Mouse (Mus musculus) layer of hippocampus, postnatal 25 days (tissue): ENCODE measurements around the gene Dupd1. TPM values are rescaled to one million over a fixed set of nuclear protein-coding genes. Genes with fewer than 3 reads are reported as not detected.

ENCODE experiments used
- DNase-seq, 2 experiments: peaks; one replicate each; pipeline ENCODE4 v3.0.0; 2022; ENCODE audit warnings: mixed read lengths in 2 of 2, low spot score in 1 of 2; ENCODE audit errors: extremely low spot score in 1 of 2
- total RNA-seq, 2 experiments: library from RNA; stranded (reverse); gene quantifications; 2 replicates each; pipeline ENCODE4 v1.2.3; 2021

Gene Dupd1
- total RNA-seq, 2 experiments from 2014 or later, result 0.39 to 1.2 TPM

DNA sequence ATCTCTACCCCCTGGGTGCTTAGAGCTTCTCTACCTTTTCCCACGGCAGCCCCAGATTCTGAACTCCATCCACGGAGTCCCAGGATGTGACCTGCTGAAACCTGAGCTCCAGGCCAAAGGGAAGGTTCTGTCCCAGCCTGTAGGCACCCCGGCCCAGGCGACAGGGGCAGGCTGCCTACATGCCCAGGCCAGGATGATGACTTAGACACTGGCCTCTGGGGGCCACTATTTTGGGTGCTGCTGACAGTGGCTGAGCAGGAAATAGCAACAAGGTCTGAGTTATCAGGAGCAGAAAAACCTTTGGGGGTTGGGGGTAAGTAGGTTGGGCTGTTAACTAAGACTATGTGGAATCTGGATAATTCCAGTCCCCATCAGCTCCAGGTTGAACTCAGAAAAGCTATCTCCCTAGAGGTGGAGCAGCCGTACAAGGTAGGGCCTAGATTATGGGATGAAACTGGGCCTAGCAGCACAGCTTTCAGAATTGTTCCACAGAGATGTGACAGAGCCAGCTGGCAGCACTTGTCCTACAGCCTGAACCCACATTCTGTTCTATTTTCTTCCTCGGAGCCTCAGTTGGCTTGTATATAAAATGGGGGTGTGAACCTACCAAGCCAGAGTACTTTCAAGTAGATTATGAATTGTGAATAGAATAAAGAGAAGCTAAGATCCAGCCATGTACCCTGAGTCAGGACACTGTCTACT, 14.8 kb upstream of the Dupd1 start:
- DNase-seq, result no peak

DNA sequence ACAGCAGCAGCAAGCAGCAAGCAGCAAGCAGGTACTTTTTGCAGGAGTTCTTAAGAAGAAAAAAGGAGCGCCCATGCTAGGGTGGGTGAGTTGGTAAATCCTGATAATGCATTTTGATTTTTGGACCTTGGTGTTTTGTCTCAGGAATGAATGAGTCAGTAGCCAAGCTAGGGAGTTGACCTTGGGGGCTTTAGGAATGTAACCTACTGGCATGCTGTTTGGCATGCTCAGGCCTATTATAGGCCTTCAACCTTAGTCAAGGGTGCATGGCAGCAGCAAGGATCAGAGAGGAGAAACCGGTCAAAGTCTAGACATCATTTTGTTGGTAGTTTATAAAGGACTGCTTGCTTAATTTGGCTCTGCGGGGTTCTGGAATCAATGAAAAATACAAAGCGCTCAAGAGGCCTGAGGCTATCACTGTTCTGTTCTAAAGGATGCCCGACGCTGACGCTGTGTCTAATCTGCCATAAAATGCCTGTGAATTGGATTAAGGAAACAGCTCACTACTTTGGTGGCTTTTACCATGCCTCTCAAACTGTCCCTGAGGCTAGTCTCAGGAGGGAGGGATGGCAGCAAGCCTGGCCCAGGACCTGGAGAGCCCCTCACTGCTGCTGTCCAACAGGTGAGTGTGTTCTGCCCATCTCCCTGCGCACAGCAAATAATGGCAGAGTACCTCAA, 7.8 kb upstream of the Dupd1 start:
- no peak for DNase-seq

- no peak for DNase-seq
These were observed 6.2 kb upstream of the Dupd1 start for GRCm38 (mm10) chr14:21720430-21721205.

- DNase-seq, result no peak
These were observed 5.4 kb upstream of the Dupd1 start for GRCm38 (mm10) chr14:21719646-21720383.

DNA sequence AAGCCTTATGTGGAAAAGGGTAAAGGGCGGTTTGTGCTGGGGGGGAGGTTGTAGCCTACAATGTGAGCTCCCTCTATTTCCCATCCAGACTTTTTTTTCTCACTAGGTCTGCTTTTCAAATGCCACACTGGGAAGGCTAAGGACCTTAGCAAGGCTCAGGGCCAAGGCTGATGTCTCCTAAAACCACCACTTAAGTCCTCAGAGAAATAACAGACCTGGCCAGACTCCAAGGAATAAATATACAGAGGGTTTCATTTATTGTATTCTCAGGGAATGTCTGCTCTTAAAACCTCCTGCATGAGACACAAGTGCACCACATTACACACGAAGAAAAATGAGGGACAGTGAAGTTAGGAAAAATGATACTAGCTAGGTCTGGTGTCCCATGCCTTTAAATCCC, 3.1 kb downstream of the Dupd1 start:
- DNase-seq, result no peak

- no peak for DNase-seq
These were observed 4.8 kb downstream of the Dupd1 start for GRCm38 (mm10) chr14:21709545-21709944.

DNA sequence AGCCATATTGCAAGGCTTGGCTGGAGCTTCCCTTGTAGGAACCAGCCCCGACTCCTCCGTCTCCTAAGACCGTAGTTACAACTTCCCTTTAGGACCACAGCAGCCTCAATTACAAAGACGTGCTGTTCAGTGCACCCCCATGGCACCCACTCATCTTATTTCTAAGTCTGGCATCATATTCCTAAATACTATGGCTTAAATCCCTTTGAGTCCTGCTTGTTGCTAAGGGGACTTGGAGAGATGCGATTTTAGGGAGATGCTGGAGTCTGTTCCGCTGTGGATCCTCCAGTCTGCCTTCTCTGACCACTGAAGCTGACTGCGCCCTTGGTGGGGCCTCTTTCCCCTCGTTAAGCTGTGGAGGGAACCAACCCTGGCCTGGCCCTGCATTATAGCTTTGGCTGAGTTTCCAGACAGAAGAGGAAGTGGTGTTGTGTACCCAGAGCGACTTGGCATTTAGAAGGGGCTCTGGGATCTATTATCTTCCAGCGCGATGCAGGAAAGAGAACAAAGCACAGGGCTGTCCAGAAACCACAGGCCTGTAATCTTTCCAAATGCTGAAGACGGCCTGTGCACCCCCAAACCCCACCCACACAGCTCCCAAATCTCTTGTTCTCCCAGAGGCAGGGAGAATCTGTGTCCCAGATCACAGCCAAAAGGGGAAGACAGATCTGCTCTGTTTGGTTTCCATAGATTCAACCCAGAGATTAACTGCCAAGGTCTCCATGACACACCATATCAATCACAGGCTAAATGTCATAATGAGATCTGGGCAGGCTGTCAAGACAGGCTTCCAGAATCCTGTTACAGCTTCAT, 7.4 kb downstream of the Dupd1 start:
- peak; percentile 31 to 32 for DNase-seq

DNA sequence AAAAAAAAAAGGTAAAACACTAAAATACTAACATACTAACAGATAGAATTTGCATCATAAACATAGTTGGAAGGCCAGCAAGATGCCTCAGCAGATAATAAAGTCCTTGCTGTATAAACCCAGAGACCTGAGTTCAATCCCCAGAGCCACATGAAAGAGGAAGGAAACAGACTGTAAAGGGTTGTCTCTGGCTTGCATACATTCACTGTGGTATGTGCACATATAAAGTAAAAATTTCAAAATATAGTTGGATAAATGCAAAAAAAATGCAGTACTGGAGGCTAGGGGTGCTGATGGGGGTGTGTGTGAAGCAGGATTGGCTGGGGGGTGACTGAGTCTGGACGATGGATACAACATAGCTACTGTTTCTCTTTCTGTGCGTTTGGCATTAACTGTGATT, 8.9 kb downstream of the Dupd1 start:
- no peak for DNase-seq

GRCm38 (mm10) chr14:21703255-21703654, 11.1 kb downstream of the Dupd1 start:
- DNase-seq, result no peak

- DNase-seq, result no peak
These were observed 11.7 kb downstream of the Dupd1 start for GRCm38 (mm10) chr14:21702691-21703090.

DNA sequence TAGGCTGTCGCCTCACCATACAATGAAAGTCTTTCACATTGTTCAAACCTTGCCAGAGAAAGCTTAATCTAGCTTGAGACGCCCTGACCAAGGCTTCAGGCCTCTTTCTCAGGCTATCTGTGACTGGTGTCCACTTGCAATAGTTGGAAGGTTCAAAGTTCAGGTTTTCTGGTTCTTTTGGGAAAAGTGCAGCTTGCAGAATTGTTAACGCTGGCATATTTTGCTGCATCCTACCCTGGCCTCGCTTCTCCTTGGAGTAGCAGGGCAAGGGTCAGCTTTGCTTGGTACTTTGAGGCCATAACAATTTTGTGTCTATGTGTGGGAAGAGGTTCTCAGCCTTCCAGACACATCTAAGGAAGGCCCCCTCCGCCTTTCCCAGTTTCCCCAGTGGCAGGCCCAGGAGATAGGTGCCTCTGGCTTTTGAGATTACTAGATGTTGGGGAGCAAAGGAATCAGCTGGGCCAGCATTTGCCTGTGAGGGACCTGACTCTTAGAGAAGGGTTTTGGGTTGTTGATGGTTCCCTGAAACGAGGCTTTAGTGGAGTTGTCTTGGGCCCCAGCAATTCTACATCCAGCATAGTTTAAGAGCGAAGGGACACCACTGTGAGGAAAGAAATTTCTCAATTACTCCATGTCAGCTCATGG, 18.1 kb downstream of the Dupd1 start:
- no peak for DNase-seq

DNA sequence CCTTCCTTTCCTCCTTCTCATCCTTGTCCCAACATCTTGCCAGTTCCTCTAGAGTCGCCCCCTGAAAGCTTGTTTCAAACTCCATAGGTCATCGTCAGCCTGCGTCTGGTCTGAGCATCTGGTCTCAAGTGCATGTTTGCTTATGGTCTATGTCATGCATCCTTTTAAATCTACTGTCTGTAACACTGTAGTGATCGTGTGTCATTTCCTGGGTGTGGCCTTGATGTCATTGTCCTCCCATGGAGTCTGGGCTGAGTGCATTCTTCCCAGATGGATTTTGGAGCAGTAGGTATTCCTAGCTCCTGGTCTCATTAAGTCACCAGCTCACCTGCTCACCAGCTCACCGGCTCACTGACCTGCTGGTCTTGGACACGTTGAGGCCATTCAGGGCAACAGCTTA, 19.4 kb downstream of the Dupd1 start:
- DNase-seq, result no peak

DNA sequence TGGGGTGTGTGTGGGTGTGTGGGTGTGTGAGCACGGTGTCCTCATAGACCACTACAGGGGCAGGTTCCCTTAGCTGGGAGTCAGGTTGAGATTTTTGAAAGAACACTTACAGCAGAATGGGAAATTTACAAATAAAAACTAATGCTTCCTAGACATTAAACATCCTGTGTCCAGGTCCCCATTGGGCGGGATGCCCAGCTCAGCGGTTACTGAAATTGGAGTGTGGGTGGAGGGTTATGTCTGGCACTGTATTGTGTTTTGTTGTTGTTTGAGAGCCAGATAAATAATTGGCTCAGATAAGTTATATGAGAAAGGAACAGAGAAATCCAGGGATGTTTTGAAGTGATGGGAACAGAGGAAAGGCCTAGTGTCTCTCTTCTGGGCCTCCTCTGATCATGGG, 23.3 kb downstream of the Dupd1 start:
- DNase-seq, result no peak

DNA sequence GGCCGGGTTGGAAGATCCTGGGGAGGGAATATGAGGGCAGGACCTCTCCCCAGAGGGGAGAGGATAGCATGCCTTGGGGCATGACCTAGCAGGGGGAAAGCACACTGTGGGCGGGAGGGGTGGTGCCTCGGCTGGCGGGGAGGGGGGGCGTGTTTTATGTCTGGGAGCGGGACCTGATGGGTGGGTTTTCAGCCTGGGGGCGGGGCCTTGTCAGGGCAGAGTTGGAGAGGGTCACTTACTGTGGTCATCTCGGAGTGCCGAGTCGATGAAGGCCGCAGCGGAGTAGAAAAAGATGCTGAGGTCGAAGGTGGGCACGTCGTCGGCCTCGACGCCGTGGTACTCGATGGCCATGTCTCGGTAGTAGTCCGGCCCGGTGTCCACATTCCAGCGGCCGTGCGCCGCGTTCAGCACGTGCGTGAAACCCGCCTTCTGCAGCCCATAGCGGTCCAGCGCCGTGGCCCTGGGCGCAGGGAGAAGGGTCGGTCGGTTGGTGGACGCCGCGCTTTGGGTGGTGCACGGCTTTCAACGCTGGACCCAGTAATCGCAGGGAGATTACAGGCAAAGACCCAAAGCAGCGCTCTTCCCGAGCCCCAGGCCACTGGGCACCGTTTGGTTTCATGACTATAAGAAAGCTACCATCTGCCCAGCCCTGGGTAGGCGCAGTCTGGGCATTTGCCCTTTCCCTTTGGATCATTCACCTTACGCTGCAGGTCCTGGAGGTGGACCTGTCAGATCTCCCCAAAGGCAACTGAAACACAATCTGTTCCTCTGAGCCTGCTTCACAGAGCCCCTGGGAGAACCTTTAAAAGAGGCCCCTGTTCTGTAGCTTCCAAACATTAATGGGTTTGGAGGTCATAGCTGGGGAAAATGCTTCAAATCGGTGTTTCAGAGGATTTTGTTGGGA, 27.7 kb downstream of the Dupd1 start:
- no peak for DNase-seq

DNA sequence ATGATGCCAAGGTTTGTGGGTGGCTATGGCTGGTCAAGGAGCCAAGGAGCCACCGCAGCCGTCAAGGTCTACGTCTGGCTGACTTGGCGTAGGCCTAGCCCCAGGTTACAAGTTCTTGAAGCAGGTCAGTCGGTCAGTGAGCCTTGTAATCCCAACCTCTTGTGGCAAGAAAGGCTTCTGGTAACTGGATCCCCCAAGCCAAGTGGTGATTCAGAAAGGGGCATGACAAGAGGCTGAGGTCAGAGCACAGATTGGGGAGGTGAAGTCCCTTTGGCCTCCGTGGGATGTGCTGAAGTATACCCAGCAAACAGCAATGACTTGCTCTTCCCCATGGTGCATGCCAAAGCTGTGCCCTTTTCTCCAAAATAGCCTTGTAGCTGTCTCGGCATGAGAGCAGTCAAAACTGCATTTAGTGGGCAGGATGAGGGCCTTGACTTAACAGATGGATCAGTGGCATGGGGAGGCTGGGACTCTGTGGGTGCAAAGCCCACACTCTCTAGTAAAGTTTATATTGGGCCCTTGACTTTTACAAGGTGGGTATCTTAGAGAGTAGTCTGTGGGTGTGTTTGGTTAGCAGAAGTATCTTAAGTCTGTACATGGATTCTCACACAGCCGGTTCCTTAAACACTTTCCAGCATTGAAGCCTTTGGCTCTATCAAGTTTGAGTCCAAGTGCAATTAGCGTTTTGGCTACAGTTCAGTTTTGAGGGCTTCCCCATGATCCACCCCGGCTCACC, 28.8 kb downstream of the Dupd1 start:
- no peak for DNase-seq

DNA sequence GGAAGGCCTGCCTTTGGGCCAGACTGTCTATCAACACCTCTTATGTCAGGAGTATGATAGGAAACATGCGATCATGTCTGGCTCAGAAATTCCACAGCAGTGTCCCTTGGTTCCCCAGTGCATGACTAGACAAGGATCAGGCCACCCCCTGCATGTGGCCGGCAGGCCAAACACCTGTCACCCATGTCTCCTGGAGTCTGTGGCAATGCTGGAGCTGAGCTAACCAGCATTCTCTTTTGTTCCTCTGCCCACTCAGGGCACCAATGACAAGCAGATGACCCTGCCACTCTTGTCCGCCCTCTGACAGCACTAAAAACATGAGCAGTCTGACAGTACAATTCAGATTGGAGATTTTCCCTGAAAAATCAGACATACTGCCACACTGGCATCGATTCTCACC, 30.5 kb downstream of the Dupd1 start:
- no peak for DNase-seq

DNA sequence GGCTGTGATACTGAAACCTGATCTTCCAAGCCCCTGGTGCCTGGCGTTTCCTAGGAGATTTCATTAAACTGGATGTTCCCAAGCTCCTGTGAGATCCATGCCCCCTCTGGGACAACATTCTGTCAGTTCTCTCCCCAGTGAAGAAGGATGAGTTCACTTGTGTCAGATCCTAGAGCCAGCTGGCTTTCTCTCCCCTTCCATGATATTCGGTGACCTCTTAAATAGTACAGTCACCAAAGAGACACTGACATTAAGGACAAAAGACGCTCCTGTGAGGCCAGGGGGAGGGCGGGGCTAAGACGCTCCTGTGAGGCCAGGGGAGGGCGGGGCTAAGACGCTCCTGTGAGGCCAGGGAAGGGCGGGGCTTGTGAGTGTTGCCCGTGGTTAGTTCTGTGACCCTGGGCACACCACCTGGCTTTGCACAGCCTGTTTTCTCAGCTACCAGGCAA, 31.7 kb downstream of the Dupd1 start:
- no peak for DNase-seq
